Mouse (Mus musculus) testis, postnatal 10 days (tissue): ENCODE results near the gene Atf6b.

ENCODE experiments used
- DNase-seq: peaks from one replicate; pipeline ENCODE4 v3.0.0; 2021; ENCODE audit warnings: low spot score

The Atf6b gene

DNA sequence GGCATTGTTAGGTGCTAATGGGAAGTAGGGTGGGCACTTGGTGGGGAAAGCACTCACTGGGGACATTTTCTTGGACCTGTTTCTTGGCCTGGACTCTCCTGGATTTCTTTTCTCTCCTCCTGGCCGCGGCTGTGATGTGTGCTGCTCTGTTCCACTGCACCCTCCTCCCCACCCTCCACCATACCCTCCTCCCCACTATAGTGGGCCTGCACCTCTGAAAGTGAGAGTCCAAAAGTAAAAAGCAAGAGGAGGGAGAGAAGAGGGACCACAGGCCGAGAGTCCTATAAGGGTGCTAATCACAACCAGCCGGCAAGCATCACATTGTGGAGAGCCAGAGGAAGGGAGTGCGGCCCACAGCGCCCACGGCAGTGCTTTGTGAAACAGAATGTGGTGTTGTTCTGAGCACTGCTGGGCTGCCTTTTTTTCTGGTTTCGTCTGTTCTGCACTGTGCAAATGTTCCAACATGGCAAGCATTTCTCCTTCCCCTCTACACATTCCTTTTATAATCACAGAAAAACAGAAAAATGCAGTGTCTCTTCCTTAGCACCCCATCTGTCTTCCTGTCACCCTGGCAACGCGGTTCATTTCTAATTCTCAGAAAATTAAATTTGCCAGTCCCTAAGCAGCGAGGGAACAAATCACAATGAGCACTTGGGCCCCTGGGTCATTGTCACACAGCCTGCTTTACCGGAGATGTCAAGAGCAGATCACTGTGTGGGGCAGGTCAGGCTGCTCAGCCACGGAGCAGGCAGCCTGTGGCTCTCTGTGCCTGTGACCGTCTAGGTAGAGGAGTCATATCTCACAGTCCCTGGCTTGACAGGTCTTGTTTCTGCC lies 52.8 kb downstream of the Atf6b start:
- DNase-seq = no peak

DNA sequence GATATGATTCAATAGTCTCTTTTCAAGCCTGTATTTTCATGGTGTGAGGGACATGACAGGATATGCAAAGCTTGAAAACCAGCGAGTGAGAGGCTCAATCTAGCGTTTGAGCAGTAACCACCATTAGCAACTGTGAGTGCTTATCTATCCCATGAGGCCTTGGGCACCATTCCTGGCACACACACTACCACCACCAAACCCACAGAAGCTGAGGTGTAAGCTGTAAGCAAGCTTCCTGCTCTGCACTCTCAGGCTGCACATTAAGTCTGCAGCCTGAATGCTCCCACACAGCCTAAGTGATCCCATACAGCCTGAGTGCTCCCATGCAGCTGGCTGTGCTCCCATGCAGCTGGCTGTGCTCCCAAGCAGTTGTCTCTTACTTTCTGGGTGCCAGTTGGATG lies 53.7 kb downstream of the Atf6b start:
- peak; percentile 48 for DNase-seq
